Mouse (Mus musculus) G1E (cell line): ENCODE results near the gene Kcnj6.

Experiments
- CTCF ChIP-seq: IDR thresholded peaks from 2 replicates; pipeline ENCODE4 v1.5.1; 2012; ENCODE audit warnings: low read depth, low read length, inconsistent platforms, mixed read lengths
- GATA1 ChIP-seq: IDR thresholded peaks from 2 replicates; pipeline ENCODE4 v1.6.1; 2012; ENCODE audit warnings: borderline replicate concordance, low read length, inconsistent platforms, mixed read lengths

- no peak for TF ChIP-seq CTCF
- TF ChIP-seq GATA1, result no peak
Measured at GRCm38 (mm10) chr16:94719488-94719887, 278.0 kb downstream of the Kcnj6 start.
